Mouse (Mus musculus) forebrain, postnatal 0 days (tissue): ENCODE data around the gene Lgals3. TPM values are rescaled to one million over a fixed set of nuclear protein-coding genes. Genes with fewer than 3 reads are reported as not detected.

Source experiments
- ATAC-seq: fragments of 200-750 bp; cut with Nextera tagmentation; 2 replicates; pipeline ENCODE4 v1.8.0; 2017; ENCODE audit warnings: mild to moderate bottlenecking, moderate library complexity
- DNase-seq: peaks from one replicate; pipeline ENCODE4 v3.0.0-alpha.2; 2015
- H3K27ac ChIP-seq: fragments of 300-500 bp; sonication (generic); 2 replicates; pipeline ENCODE4 v1.5.1; 2014; ENCODE audit warnings: low read depth, mild to moderate bottlenecking, antibody characterized with exemption, low read length, moderate library complexity, mixed read lengths
- H3K27me3 ChIP-seq: fragments of 300-500 bp; sonication (generic); 2 replicates; pipeline ENCODE4 v1.6.1; 2014; ENCODE audit warnings: mild to moderate bottlenecking, low read length, mixed read lengths; ENCODE audit not compliant: insufficient read depth
- H3K36me3 ChIP-seq: fragments of 300-500 bp; sonication (generic); 2 replicates; pipeline ENCODE4 v1.6.1; 2014; ENCODE audit warnings: mild to moderate bottlenecking, moderate library complexity; ENCODE audit not compliant: insufficient read depth
- H3K4me1 ChIP-seq: fragments of 300-500 bp; sonication (generic); 2 replicates; pipeline ENCODE4 v1.6.1; 2014; ENCODE audit warnings: antibody characterized with exemption; ENCODE audit not compliant: insufficient read depth
- H3K4me2 ChIP-seq: fragments of 300-500 bp; sonication (generic); 2 replicates; pipeline ENCODE4 v1.6.1; 2014; ENCODE audit warnings: low read depth, mild to moderate bottlenecking, moderate library complexity
- H3K4me3 ChIP-seq: fragments of 300-500 bp; sonication (generic); 2 replicates; pipeline ENCODE4 v1.5.1; 2014; ENCODE audit warnings: low read depth, low read length, mixed read lengths
- H3K9ac ChIP-seq: fragments of 300-500 bp; sonication (generic); 2 replicates; pipeline ENCODE4 v1.6.1; 2014; ENCODE audit warnings: mild to moderate bottlenecking
- H3K9me3 ChIP-seq: fragments of 300-500 bp; sonication (generic); 2 replicates; pipeline ENCODE4 v1.6.1; 2016; ENCODE audit warnings: low read length
- CTCF ChIP-seq: sonication (generic); IDR thresholded peaks from 2 replicates; pipeline ENCODE4 v1.5.1; 2016; ENCODE audit warnings: antibody characterized with exemption, control low read depth, low read depth
- WGBS: fragments of 180-500 bp; shearing (Covaris S2); extraction: QIAGEN DNeasy Blood & Tissue Kit; methylation state at CpG from one replicate; pipeline ENCODE4 v1.1.7; 2014; 5-methylcytosine and 5-hydroxymethylcytosine counted together
- polyA plus RNA-seq: library from polyadenylated mRNA; unstranded; fragments of >200 nt; fragmentation: Nextera tagmentation; extraction: Ambion mirVana; gene quantifications from 2 replicates; pipeline ENCODE4 v1.2.1, GENCODE M21; 2015
- total RNA-seq: library from RNA; depleted of rRNA; stranded (reverse); fragments of >200 nt; gene quantifications from 2 replicates; pipeline ENCODE4 v1.2.3, GENCODE M21; 2014

The Lgals3 gene
- total and polyA plus RNA-seq, 2 experiments from 2014 or later, result 2.1 to 9.0 TPM

DNA sequence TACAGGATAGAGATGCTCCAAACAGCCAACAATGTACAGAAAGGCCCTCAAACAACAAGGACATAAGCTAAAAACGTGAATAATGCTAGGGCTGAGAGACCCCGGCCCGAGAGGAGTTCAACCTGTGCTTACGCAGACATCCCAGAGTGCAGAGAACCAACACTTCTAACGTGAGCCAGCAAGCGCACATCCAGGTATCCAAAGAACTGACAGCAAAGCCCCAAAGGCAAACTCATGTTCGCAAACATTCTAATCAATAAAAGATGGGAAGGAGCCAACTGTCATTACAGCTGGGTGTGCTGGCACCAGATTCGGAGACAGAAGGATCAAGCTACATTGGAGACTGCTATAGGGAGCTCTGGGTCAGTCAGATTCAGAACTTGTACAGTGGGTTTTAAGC is 35.2 kb downstream of the Lgals3 start:
- 94% methylated on average over 8 of the region's 8 CpGs for WGBS
- TF ChIP-seq CTCF, result no peak
- H3K4me3 ChIP-seq, result no peak overlapping the region
- no peaks in the 10 kb centered on the region for H3K36me3 ChIP-seq
- no peak overlapping the region for H3K27ac ChIP-seq
- H3K27me3 ChIP-seq, result no peaks in the 10 kb centered on the region
- DNase-seq, result no peak
- no peaks in the 10 kb centered on the region for H3K9me3 ChIP-seq
- no peak for ATAC-seq
- no peak overlapping the region for H3K4me2 ChIP-seq
- no peak overlapping the region for H3K9ac ChIP-seq
- no peaks in the 10 kb centered on the region for H3K4me1 ChIP-seq

DNA sequence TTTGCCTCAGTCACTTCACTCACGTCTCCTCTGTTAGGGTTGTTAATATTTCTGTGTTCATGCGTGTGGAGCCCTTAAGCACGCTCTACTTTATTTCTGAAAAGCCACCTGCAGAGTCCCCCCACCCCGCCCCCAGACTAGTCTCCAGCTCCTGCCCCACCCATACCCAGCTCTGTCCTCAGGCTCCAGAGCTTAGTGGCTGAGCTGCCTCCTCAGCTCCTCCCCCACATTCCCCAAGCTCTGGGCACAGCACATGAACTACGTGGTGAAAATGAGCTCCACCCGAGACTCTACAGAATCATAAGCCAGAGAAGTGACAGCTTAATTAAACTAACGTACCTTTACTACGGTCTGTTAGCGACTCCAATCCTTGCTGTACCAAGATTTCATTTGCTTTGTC is 38.4 kb downstream of the Lgals3 start:
- H3K36me3 ChIP-seq, result no peaks in the 10 kb centered on the region
- WGBS, result 87% methylated on average over 9 of the region's 9 CpGs
- no peaks in the 10 kb centered on the region for H3K27me3 ChIP-seq
- H3K4me1 ChIP-seq, result no peaks in the 10 kb centered on the region
- ATAC-seq, result no peak
- no peak for DNase-seq
- no peaks in the 10 kb centered on the region for H3K9me3 ChIP-seq
- H3K4me3 ChIP-seq, result no peak overlapping the region
- no peak overlapping the region for H3K9ac ChIP-seq
- TF ChIP-seq CTCF, result no peak
- H3K27ac ChIP-seq, result no peak overlapping the region
- H3K4me2 ChIP-seq, result no peak overlapping the region

DNA sequence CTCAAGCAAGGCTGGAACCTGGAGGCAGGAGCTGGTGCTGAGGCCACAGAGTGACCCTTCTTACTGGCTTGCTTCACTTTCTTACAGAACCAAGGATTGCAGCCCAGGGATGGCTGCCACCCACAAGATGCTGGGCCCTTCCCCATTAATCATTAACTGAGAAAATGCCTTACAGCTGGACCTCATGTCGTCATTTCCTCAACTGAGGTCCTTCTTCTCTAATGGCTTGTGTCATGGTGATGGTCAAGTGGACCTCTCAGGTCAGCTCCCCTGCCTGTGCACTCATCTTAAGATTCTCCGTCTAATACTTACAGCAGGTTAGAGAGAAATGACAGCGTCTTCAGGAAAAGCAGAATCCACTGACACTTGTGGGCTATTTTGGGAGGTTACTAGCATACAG is 49.8 kb downstream of the Lgals3 start:
- ATAC-seq (no peak), DNase-seq (no peak)
- peak overlapping the region; percentile 64 for H3K4me2 ChIP-seq
- 32% methylated on average over 3 of the region's 3 CpGs for WGBS
- H3K27me3 ChIP-seq, result no peaks in the 10 kb centered on the region
- no peaks in the 10 kb centered on the region for H3K36me3 ChIP-seq
- no peaks in the 10 kb centered on the region for H3K9me3 ChIP-seq
- TF ChIP-seq CTCF, result no peak
- H3K4me1 ChIP-seq, result no peaks in the 10 kb centered on the region
- H3K27ac ChIP-seq, result no peak overlapping the region
- no peak overlapping the region for H3K9ac ChIP-seq
- H3K4me3 ChIP-seq, result 0 out of 2 replicates have a peak overlapping the region, but pooled peaks have one; percentile 38

DNA sequence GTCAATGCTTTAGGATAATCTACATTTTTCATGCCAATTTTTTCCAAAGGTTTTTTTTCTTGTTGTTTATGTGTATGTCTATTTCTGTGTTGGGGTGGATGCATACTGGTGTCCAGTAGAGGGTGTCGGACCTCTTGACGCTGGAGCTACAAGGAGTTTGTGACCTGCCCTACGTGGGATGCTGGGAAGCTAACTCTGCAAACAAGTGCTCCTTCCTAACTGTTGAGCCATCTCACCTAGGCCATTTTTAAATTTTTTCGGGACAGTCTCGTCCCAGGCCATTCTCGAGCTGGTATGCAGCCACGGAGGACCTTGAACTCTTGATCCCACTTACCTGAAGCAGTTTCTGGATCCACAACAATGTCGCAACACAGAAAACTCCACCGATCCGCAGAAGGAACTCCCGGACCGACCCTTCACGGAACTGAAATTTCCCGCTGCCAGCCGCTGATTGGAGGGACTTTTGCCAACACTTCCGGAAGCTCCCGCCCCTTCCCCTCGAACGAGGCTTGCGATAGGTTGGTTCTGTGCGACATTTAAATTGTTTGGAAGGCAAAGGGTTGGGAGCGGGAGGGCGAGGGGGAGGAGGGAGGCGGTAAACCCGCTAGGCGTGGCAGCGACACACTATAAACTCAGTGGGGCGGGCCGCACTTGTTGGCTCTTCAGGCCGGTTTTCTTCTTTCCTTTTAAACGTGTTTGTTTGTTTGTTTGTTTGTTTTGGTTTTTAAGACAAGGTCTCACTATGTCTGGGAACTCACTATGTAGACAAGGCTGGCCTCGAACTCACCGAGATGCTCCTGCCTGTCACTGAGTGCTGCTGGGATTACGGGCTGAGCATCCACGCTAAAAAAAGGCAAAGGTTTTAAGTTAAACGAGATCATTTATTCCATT is 50.5 kb downstream of the Lgals3 start, which contains the start of gene Dlgap5:
Dlgap5 (minus strand) TSS at position 633 of the 891 bp plus-strand sequence.
- peak within 1 kb of the TSS; percentile 38 for H3K4me3 ChIP-seq
- WGBS, result 3% methylated on average over 36 of the region's 36 CpGs
- H3K9me3 ChIP-seq, result no peaks in the 10 kb centered on the region
- H3K27ac ChIP-seq, result no peak within 1 kb of the TSS
- no peaks in the 10 kb centered on the region for H3K27me3 ChIP-seq
- H3K36me3 ChIP-seq, result no peaks in the 10 kb centered on the region
- peak; percentile 99 for ATAC-seq
- peak within 1 kb of the TSS; percentile 18; the same call in 1 of the 2 replicates for H3K9ac ChIP-seq
- no peaks in the 10 kb centered on the region for H3K4me1 ChIP-seq
- TF ChIP-seq CTCF, result no peak
- peak; percentile 94 for DNase-seq
- H3K4me2 ChIP-seq, result peak within 1 kb of the TSS; percentile 64

DNA sequence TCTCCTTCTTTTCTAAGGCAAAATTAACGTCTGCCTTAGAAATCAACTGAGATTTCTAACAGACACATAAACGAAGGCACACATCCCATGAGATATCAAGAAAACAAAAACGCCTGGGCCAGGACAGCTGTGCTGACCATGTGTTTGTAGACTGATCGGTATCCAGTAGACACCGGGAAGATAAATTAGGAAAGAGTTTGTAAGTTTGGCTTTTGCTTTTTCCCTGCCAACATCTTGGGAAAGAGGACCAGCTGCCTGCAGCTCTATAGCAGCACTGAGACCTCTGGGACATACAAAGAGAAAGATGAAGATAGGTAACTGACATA is 51.1 kb downstream of the Lgals3 start:
- ATAC-seq, result no peak
- Histone ChIP-seq H3K4me2 (peak overlapping the region; percentile 64), H3K4me1 (no peaks in the 10 kb centered on the region), H3K27me3 (no peaks in the 10 kb centered on the region), H3K4me3 (peak overlapping the region; percentile 38), H3K9me3 (no peaks in the 10 kb centered on the region), H3K27ac (no peak overlapping the region), H3K36me3 (no peaks in the 10 kb centered on the region), H3K9ac (peak overlapping the region; percentile 18; the same call in 1 of the 2 replicates)
- 53% methylated on average over 5 of the region's 5 CpGs for WGBS
- TF ChIP-seq CTCF, result no peak
- DNase-seq, result no peak

DNA sequence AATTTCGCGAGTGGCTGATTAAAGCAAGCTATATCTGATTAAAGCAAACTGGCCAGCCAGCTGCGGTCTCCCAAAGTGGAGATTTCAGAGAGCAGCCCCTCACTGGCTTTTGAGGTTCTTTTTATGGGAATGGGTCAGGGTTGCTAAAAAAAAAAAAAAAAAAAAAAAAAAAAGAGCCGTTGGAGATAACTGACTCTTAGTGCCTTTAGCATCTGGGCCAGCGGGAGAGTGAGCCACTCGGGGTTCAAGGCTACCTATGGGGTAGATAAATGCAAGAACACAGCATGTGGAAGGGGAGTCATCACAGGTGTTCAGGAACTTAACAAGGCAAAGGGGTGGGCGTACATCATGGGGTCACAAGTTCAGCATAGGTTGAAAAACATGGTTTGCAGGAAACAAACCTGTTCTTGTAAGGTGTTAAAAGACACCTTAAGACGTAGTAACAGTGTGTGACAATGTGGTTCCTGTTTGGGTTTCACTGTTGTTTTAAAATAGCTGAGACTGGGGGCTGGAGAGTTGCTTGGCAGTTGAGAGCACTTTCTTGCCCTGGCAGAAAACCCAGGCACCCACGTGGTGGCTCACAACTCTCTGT is 51.6 kb downstream of the Lgals3 start:
- DNase-seq (no peak), ATAC-seq (no peak)
- Histone ChIP-seq H3K9ac (no peak overlapping the region), H3K9me3 (no peaks in the 10 kb centered on the region), H3K4me2 (no peak overlapping the region), H3K27ac (no peak overlapping the region), H3K27me3 (no peaks in the 10 kb centered on the region), H3K4me3 (no peak overlapping the region), H3K4me1 (no peaks in the 10 kb centered on the region), H3K36me3 (no peaks in the 10 kb centered on the region)
- WGBS, result 88% methylated on average over 9 of the region's 9 CpGs
- TF ChIP-seq CTCF, result no peak

DNA sequence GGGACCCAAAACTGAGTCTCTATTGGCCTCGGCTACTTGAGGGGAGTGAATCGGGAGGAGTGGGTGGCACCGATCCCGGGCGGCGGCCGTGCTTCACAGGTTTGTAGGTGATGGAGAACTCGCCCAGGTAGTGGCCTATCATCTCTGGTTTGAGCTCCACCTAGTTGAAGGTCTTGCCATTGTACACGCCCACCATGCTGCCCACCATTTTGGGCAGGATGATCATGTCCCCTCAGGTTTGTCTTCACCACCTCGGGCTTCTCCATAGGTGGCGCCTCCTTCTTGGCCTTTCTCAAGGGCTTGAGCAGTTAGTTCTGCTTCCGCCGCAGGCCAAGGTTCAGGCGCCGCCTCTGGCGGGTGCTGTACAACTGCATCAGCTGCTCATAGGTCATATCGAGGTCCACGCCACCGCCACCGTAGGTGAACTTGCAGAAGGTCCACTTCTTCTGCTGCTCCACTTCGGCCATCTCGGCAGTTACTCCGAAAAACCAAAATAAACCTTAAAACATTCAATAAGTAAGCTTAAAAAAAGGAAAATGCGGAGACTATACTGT is 52.2 kb downstream of the Lgals3 start:
- Histone ChIP-seq H3K36me3 (no peaks in the 10 kb centered on the region), H3K9me3 (no peaks in the 10 kb centered on the region), H3K4me3 (no peak overlapping the region), H3K9ac (no peak overlapping the region), H3K27ac (no peak overlapping the region), H3K4me1 (no peaks in the 10 kb centered on the region), H3K27me3 (no peaks in the 10 kb centered on the region), H3K4me2 (no peak overlapping the region)
- TF ChIP-seq CTCF, result no peak
- no peak for DNase-seq
- WGBS, result 93% methylated on average over 24 of the region's 24 CpGs
- ATAC-seq, result no peak
